Mouse (Mus musculus) embryo, embryonic 10.5 days (tissue): ENCODE data around the gene Tuba3a.
"Not testable (repeated sequence)": the region's sequence is repeated elsewhere in the genome, so short reads cannot be mapped to it uniquely, and the experiment has no call there.

Experiments used
- DNase-seq: peaks from one replicate; pipeline ENCODE4 v3.0.0-alpha.2; 2015; ENCODE audit warnings: low spot score

The Tuba3a gene

GRCm38 (mm10) chr6:125307091-125307490 lies 21.2 kb upstream of the Tuba3a start:
- no peak for DNase-seq

GRCm38 (mm10) chr6:125305465-125305864 lies 19.6 kb upstream of the Tuba3a start:
- no peak for DNase-seq

- DNase-seq = not testable (repeated sequence)
Measured at GRCm38 (mm10) chr6:125304408-125304807, 18.6 kb upstream of the Tuba3a start.

- no peak for DNase-seq
Measured at GRCm38 (mm10) chr6:125303242-125303641, 17.4 kb upstream of the Tuba3a start.

- no peak for DNase-seq
Measured at GRCm38 (mm10) chr6:125302231-125302982, 16.6 kb upstream of the Tuba3a start.

GRCm38 (mm10) chr6:125300982-125301381 lies 15.1 kb upstream of the Tuba3a start:
- DNase-seq = no peak

- no peak for DNase-seq
Measured at GRCm38 (mm10) chr6:125297149-125297820, 11.4 kb upstream of the Tuba3a start.

- no peak for DNase-seq
Measured at GRCm38 (mm10) chr6:125294049-125294448, 8.2 kb upstream of the Tuba3a start.

- no peak for DNase-seq
Measured at GRCm38 (mm10) chr6:125292256-125292655, 6.4 kb upstream of the Tuba3a start.

GRCm38 (mm10) chr6:125291329-125291728 lies 5.5 kb upstream of the Tuba3a start:
- DNase-seq = no peak

- DNase-seq = no peak
Measured at GRCm38 (mm10) chr6:125288730-125289129, 2.9 kb upstream of the Tuba3a start.

- DNase-seq = no peak
Measured at GRCm38 (mm10) chr6:125286944-125287343, 1.1 kb upstream of the Tuba3a start.

- no peak for DNase-seq
Measured at GRCm38 (mm10) chr6:125284751-125285150, 1.1 kb downstream of the Tuba3a start.

GRCm38 (mm10) chr6:125284250-125284649 lies 1.6 kb downstream of the Tuba3a start:
- peak; percentile 23 for DNase-seq

GRCm38 (mm10) chr6:125282721-125283120 lies 3.1 kb downstream of the Tuba3a start:
- not testable (repeated sequence) for DNase-seq

- DNase-seq = no peak
Measured at GRCm38 (mm10) chr6:125279729-125280128, 6.1 kb downstream of the Tuba3a start.

GRCm38 (mm10) chr6:125274841-125275563 lies 10.8 kb downstream of the Tuba3a start:
- peak; percentile 60 for DNase-seq

- no peak for DNase-seq
Measured at GRCm38 (mm10) chr6:125272228-125272785, 13.5 kb downstream of the Tuba3a start.

GRCm38 (mm10) chr6:125271455-125272227 lies 14.2 kb downstream of the Tuba3a start:
- peak; percentile 94 for DNase-seq

- DNase-seq = peak; percentile 17
Measured at GRCm38 (mm10) chr6:125268799-125269198, 17.0 kb downstream of the Tuba3a start.

- no peak for DNase-seq
Measured at GRCm38 (mm10) chr6:125267469-125267868, 18.4 kb downstream of the Tuba3a start.

- not testable (repeated sequence) for DNase-seq
Measured at GRCm38 (mm10) chr6:125266600-125266999, 19.2 kb downstream of the Tuba3a start.
